Mouse (Mus musculus): Measurements from ENCODE around the gene Magi2. TPM values are rescaled to one million over a fixed set of nuclear protein-coding genes. Genes with fewer than 3 reads are reported as not detected.

Magi2 gene
- polyA plus RNA-seq, 1 experiment from 2014 or later: 6.5 TPM

- Histone ChIP-seq H3K9me3 (no peaks in the 10 kb centered on the region), H3K36me3 (replicated peaks) (no peaks in the 10 kb centered on the region), H3K27ac (replicated peaks) (no peak overlapping the region), H3K27me3 (replicated peaks; ENCODE audit: low read depth, poor library complexity, severe bottlenecking) (no peaks in the 10 kb centered on the region), H3K4me3 (no peak overlapping the region), H3K4me1 (peaks cover 7% of the 10 kb centered on the region)
- DNase-seq (ENCODE audit: low spot score): no peak
- 70% methylated on average over 8 of the region's 8 CpGs for WGBS
Observed at GRCm38 (mm10) chr5:20537369-20538022, 1310.7 kb downstream of the Magi2 start.

DNA sequence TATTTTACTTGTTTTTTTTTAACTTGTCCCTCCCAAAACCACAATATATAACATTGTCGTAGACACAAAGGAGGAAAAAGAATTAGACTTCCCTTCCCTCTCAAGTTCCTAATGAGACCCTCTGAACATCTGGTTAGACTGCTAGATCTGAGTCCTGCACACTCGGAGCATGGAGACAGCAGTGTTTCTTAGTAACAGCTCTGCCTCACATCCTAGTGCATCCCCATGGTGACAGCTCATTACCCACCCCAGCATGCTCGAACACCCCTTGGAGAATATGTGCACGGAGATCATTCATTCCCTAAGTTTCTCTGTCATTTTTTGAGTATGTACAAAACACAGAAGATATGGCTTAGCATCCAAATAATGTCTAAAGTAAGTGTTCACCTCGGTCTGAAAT is 1317.5 kb downstream of the Magi2 start:
- WGBS: 63% methylated on average over 5 of the region's 5 CpGs
- no peaks in the 10 kb centered on the region for H3K9me3 ChIP-seq
- H3K27ac ChIP-seq (replicated peaks): no peak overlapping the region
- H3K4me1 ChIP-seq: peaks cover 8% of the 10 kb centered on the region
- H3K36me3 ChIP-seq (replicated peaks): no peaks in the 10 kb centered on the region
- H3K4me3 ChIP-seq: no peak overlapping the region
- no peaks in the 10 kb centered on the region for H3K27me3 ChIP-seq (replicated peaks; ENCODE audit: low read depth, poor library complexity, severe bottlenecking)
- DNase-seq (ENCODE audit: low spot score): no peak

DNA sequence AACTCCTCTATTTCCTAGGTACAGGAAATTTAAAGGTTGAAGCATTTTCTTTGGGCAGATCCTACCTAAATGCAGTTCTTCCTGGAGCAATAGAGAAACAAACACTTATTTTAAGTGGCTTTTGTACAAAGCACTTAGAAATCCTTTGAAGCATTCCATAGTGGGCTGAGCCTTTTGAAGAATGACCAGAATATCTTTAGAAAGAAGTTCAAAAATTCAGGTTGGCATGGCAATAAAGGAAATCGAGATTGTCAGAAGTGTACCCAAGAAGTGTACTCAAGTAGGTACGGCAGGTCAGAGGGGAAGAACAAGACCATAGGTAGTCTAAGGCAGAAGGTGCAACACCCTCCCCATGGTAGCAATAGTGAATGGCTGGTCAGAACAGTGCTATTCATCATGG is 1332.5 kb downstream of the Magi2 start:
- H3K36me3 ChIP-seq (replicated peaks): no peaks in the 10 kb centered on the region
- 81% methylated on average over 2 of the region's 2 CpGs for WGBS
- DNase-seq (ENCODE audit: low spot score): no peak

DNA sequence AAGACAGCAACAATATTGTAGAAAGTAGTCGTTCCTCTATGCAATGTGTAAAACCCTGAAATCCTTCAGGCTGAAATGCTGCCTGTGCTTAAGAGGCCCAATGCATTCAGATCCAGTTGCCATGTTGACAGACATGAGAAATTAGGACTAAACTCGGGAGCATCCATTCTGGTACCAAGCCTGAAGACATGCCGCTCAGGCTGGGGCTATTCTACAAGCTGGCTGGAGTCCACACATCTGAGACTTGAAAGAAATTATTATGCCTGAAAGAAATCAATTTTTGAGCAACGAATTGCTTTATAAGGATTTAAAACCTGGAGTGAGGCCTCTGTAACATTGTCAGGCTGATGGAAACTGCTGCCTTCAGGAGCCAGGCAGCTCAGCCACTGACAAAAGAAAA is 1333.0 kb downstream of the Magi2 start:
- Histone ChIP-seq H3K9me3 (no peaks in the 10 kb centered on the region), H3K27me3 (replicated peaks; ENCODE audit: low read depth, poor library complexity, severe bottlenecking) (no peaks in the 10 kb centered on the region), H3K4me3 (no peak overlapping the region), H3K36me3 (replicated peaks) (no peaks in the 10 kb centered on the region), H3K27ac (replicated peaks) (no peak overlapping the region), H3K4me1 (0 out of 2 replicates have a peak, but pooled peaks cover 7% of the 10 kb centered on the region)
- no peak for DNase-seq (ENCODE audit: low spot score)
- WGBS: 84% methylated on average over 4 of the region's 4 CpGs

More for the DNA sequence above, 1332.5 kb downstream of the Magi2 start:
- Histone ChIP-seq H3K4me1 (0 out of 2 replicates have a peak, but pooled peaks cover 7% of the 10 kb centered on the region), H3K4me3 (no peak overlapping the region), H3K27ac (replicated peaks) (no peak overlapping the region), H3K27me3 (replicated peaks; ENCODE audit: low read depth, poor library complexity, severe bottlenecking) (no peaks in the 10 kb centered on the region), H3K9me3 (no peaks in the 10 kb centered on the region)

DNA sequence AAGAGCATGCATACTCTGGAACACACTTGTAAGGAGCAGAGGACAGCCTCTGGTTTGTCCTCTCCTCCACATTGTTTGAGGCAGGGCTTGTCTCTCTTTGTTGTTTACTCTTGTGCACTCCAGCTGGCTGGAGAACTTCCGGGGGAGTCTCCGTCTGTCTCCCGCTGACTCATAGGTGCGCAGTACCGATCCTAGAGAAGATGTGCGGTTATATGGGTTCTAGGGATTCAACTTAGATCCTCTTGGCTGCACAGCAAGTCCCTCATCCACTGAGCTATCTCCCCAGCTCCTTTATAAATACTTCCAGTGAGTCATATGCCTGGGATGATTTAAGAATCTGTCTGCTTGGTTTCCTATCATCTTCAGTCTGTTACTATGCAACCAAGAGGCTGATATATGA is 1341.6 kb downstream of the Magi2 start:
- no peak for DNase-seq (ENCODE audit: low spot score)
- Histone ChIP-seq H3K4me3 (no peak overlapping the region), H3K36me3 (replicated peaks) (no peaks in the 10 kb centered on the region), H3K27me3 (replicated peaks; ENCODE audit: low read depth, poor library complexity, severe bottlenecking) (no peaks in the 10 kb centered on the region), H3K9me3 (no peaks in the 10 kb centered on the region), H3K4me1 (0 out of 2 replicates have a peak, but pooled peaks cover under 1% of the 10 kb centered on the region), H3K27ac (replicated peaks) (no peak overlapping the region)
- 90% methylated on average over 6 of the region's 6 CpGs for WGBS

DNA sequence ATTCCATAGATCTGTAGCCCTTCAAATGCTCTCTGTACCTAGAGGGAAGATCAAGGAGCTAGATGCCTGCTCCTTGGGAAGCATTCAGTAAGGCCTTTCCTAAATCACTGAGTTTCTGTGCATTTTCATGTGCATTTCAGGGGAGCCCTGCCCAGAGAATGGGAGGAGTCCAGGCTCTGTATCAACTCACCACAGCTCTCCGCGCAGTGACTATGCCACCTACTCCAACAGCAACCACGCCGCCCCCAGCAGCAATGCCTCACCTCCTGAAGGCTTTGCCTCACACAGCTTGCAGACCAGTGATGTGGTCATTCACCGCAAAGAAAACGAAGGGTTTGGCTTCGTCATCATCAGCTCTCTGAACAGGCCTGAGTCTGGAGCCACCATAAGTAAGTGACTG is 1342.1 kb downstream of the Magi2 start:
- Histone ChIP-seq H3K4me1 (no peaks in the 10 kb centered on the region), H3K27me3 (replicated peaks; ENCODE audit: low read depth, poor library complexity, severe bottlenecking) (no peaks in the 10 kb centered on the region), H3K36me3 (replicated peaks) (no peaks in the 10 kb centered on the region), H3K9me3 (no peaks in the 10 kb centered on the region), H3K4me3 (no peak overlapping the region), H3K27ac (replicated peaks) (no peak overlapping the region)
- DNase-seq (ENCODE audit: low spot score): no peak
- WGBS: 94% methylated on average over 7 of the region's 7 CpGs

GRCm38 (mm10) chr5:20574816-20575215 is 1348.0 kb downstream of the Magi2 start:
- peaks cover 6% of the 10 kb centered on the region; the same call in 1 of the 2 replicates for H3K4me1 ChIP-seq
- DNase-seq (ENCODE audit: low spot score): no peak
- H3K27ac ChIP-seq (replicated peaks): no peak overlapping the region
- H3K4me3 ChIP-seq: no peak overlapping the region
- H3K36me3 ChIP-seq (replicated peaks): no peaks in the 10 kb centered on the region
- no peaks in the 10 kb centered on the region for H3K27me3 ChIP-seq (replicated peaks; ENCODE audit: low read depth, poor library complexity, severe bottlenecking)
- no peaks in the 10 kb centered on the region for H3K9me3 ChIP-seq
- WGBS: 53% methylated on average over 2 of the region's 2 CpGs

DNA sequence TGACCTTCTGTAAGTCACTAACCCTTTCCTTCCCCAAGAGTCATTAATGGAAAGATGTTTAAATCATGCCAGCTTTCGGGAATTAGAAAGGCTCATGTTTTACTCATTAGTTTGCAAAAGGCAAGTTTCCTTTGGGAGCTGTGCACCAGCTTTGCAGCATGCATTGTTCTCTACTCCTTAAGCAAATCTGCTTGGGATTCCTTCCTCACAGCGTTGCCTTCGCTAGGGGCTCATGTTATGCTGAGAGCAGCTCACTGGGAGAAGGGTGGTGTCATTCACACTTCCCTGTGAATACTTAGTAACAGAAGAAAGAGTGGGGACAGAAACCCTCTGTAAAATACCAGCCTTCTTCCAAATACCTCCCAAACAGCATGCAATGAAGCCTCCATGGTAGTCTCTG is 1349.0 kb downstream of the Magi2 start:
- Histone ChIP-seq H3K27me3 (replicated peaks; ENCODE audit: low read depth, poor library complexity, severe bottlenecking) (no peaks in the 10 kb centered on the region), H3K4me1 (peaks cover 6% of the 10 kb centered on the region; the same call in 1 of the 2 replicates), H3K36me3 (replicated peaks) (no peaks in the 10 kb centered on the region), H3K27ac (replicated peaks) (no peak overlapping the region), H3K4me3 (no peak overlapping the region), H3K9me3 (no peaks in the 10 kb centered on the region)
- no peak for DNase-seq (ENCODE audit: low spot score)
- WGBS: 40% methylated on average over 3 of the region's 3 CpGs

- H3K27ac ChIP-seq (replicated peaks): no peak overlapping the region
- H3K36me3 ChIP-seq (replicated peaks): no peaks in the 10 kb centered on the region
- DNase-seq (ENCODE audit: low spot score): no peak
- no peaks in the 10 kb centered on the region for H3K27me3 ChIP-seq (replicated peaks; ENCODE audit: low read depth, poor library complexity, severe bottlenecking)
- H3K4me1 ChIP-seq: peaks cover 6% of the 10 kb centered on the region; the same call in 1 of the 2 replicates
- H3K4me3 ChIP-seq: no peak overlapping the region
- H3K9me3 ChIP-seq: no peaks in the 10 kb centered on the region
Observed at GRCm38 (mm10) chr5:20576266-20576665, 1349.4 kb downstream of the Magi2 start.

DNA sequence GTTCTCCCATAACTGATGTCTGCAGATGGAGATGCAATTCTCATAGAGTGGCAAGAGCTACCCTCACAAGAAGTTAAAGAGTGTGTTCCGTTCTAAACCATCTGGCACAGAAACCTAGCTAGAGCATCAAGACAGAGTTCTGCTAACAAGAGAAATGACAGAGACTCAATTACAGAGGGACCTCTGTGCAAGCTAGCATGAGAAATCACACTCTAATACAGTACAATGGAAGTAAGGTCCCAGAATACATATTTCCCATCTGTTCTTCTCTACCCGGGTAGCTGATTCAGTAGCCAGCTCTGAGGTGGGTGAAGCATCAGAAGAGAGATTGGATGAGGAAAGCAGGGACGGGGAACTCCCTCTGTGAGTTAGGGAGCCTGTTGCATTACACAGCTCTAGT is 1351.8 kb downstream of the Magi2 start:
- no peaks in the 10 kb centered on the region for H3K36me3 ChIP-seq (replicated peaks)
- WGBS: 90% methylated on average over 3 of the region's 3 CpGs
- DNase-seq (ENCODE audit: low spot score): no peak
- H3K4me3 ChIP-seq: no peak overlapping the region
- peaks cover 6% of the 10 kb centered on the region; the same call in 1 of the 2 replicates for H3K4me1 ChIP-seq
- no peaks in the 10 kb centered on the region for H3K27me3 ChIP-seq (replicated peaks; ENCODE audit: low read depth, poor library complexity, severe bottlenecking)
- H3K27ac ChIP-seq (replicated peaks): no peak overlapping the region
- no peaks in the 10 kb centered on the region for H3K9me3 ChIP-seq

- H3K27ac ChIP-seq (replicated peaks): no peak overlapping the region
- no peaks in the 10 kb centered on the region for H3K27me3 ChIP-seq (replicated peaks; ENCODE audit: low read depth, poor library complexity, severe bottlenecking)
- no peak for DNase-seq (ENCODE audit: low spot score)
- no peaks in the 10 kb centered on the region for H3K9me3 ChIP-seq
- WGBS: 90% methylated on average over 4 of the region's 4 CpGs
- H3K36me3 ChIP-seq (replicated peaks): no peaks in the 10 kb centered on the region
- peaks cover 6% of the 10 kb centered on the region; the same call in 1 of the 2 replicates for H3K4me1 ChIP-seq
- no peak overlapping the region for H3K4me3 ChIP-seq
Observed at GRCm38 (mm10) chr5:20580619-20581018, 1353.8 kb downstream of the Magi2 start.

DNA sequence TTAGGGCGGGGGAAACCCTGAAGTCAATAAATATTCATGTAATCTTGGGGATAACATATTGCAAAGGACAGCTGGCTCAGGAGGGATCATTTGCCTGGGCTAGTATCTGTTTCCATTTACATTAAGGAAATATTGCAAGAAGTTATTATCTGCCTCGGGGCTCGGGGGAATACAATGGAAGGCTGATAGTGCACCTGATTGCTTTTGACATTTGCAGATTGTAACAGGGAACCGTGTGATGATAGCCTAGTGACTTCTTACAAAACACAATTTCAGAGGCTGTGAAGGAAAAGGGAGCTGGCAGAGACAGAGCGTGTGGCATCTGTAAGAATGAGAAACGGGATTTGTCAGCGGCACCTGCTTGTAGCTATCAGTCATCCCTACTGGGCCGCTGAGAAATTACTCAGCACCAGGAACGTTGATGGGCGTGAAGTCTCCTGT is 1356.2 kb downstream of the Magi2 start:
- WGBS: 75% methylated on average over 10 of the region's 10 CpGs
- Histone ChIP-seq H3K9me3 (no peaks in the 10 kb centered on the region), H3K27ac (replicated peaks) (no peak overlapping the region), H3K4me1 (no peaks in the 10 kb centered on the region), H3K36me3 (replicated peaks) (no peaks in the 10 kb centered on the region), H3K27me3 (replicated peaks; ENCODE audit: low read depth, poor library complexity, severe bottlenecking) (no peaks in the 10 kb centered on the region), H3K4me3 (no peak overlapping the region)
- DNase-seq (ENCODE audit: low spot score): no peak

- no peak for DNase-seq (ENCODE audit: low spot score)
- Histone ChIP-seq H3K9me3 (no peaks in the 10 kb centered on the region), H3K36me3 (replicated peaks) (no peaks in the 10 kb centered on the region), H3K27ac (replicated peaks) (no peak overlapping the region), H3K4me3 (no peak overlapping the region), H3K27me3 (replicated peaks; ENCODE audit: low read depth, poor library complexity, severe bottlenecking) (no peaks in the 10 kb centered on the region), H3K4me1 (no peaks in the 10 kb centered on the region)
- WGBS: 80% methylated on average over 3 of the region's 3 CpGs
Observed at GRCm38 (mm10) chr5:20583639-20584038, 1356.8 kb downstream of the Magi2 start.

All from embryonic facial prominence, embryonic 10.5 days (tissue).